In genomic region chr2:119814376-119814933, GRCm38 (mm10) we compare ENCODE assay signal across 7 mouse cellular contexts. TPM values are rescaled to one million over a fixed set of nuclear protein-coding genes. Genes with fewer than 3 reads are reported as not detected.
A peak's percentile ranks its signal among the peaks of the same experiment; 100 is the strongest.
DNase-seq lines count a peak whose midpoint lies in the region; ATAC-seq and TF ChIP-seq lines count a peak whose summit lies in the region.

No protein-coding gene starts in this region.

- H3K4me3 ChIP-seq in olfactory bulb, adult 2 months (ENCODE audit: insufficient read depth, low read depth, low read length), result no peak overlapping the region

- peaks cover 44% of the 10 kb centered on the region for H3K4me1 ChIP-seq in olfactory bulb, adult 2 months (ENCODE audit: control insufficient read depth, insufficient read depth, low read length)

- DNase-seq in kidney, postnatal 10 days, result peak; percentile 63
- no peak for DNase-seq in kidney, adult 8-10 months
- peak; percentile 83 for DNase-seq in cerebellum, postnatal 14 days
- peak; percentile 40 for DNase-seq in heart, postnatal 25 days (ENCODE audit: low spot score)
- DNase-seq in adrenal gland, postnatal 36 days, result no peak

- ATAC-seq in activated CD4-positive, CD25-positive, alpha-beta regulatory T cell, adult 4 months, result no peak

- no peak for TF ChIP-seq CTCF in olfactory bulb, adult 2 months (IDR thresholded peaks at IDR 0.05; ENCODE audit: insufficient read depth, low read depth, low read length)

- WGBS in olfactory bulb, adult 2 months, result 32% methylated on average over 7 of the region's 7 CpGs

- peak overlapping the region; percentile 16; the same call in 1 of the 2 replicates for H3K27ac ChIP-seq in olfactory bulb, adult 2 months (ENCODE audit: insufficient read depth, low read depth, low read length)

- intact Hi-C loops in heart, postnatal 25 days (cut with DNase I), result no loop called here

- TF ChIP-seq POLR2A in olfactory bulb, adult 2 months (IDR thresholded peaks at IDR 0.05; ENCODE audit: insufficient read depth, low read depth, low read length), result no peak

RNA-seq across cellular contexts. Expression of gene Tyro3, which starts 16.9 kb away (rescaled TPM):
- 1 to 10 TPM; 1.2 to 1.3 TPM for total RNA-seq in heart, postnatal 25 days (2021)
- not detected in 2 replicates for polyA plus RNA-seq in olfactory bulb, adult 2 months (2012; ENCODE audit: insufficient read depth, insufficient read length, low replicate concordance, missing spikeins)
- 1 to 10 TPM; 3.5 to 4.7 TPM for total RNA-seq in adrenal gland, postnatal 36 days (2021)
- polyA plus RNA-seq in activated CD4-positive, CD25-positive, alpha-beta regulatory T cell, adult 4 months (2017; shearing (Covaris generic)), result 1 to 10 TPM; 1.6 to 3.2 TPM

RNA-seq across cellular contexts. Expression of gene Rpap1, which starts 27.1 kb away (rescaled TPM):
- total RNA-seq in heart, postnatal 25 days (2021), result 10 to 100 TPM; 13.7 to 14.2 TPM
- polyA plus RNA-seq in olfactory bulb, adult 2 months (2012; ENCODE audit: insufficient read depth, insufficient read length, low replicate concordance, missing spikeins), result not detected in 2 replicates
- 10 to 100 TPM; 13.4 to 17.8 TPM for total RNA-seq in adrenal gland, postnatal 36 days (2021)
- polyA plus RNA-seq in activated CD4-positive, CD25-positive, alpha-beta regulatory T cell, adult 4 months (2017; shearing (Covaris generic)), result 10 to 100 TPM in 1 of 2 experiments, 1 to 10 TPM in 1; 10.0 to 18.1 TPM

RNA-seq across cellular contexts. Expression of gene Ltk, which starts 54.2 kb away (rescaled TPM):
- total RNA-seq in heart, postnatal 25 days (2021), result not detected
- not detected in 2 replicates for polyA plus RNA-seq in olfactory bulb, adult 2 months (2012; ENCODE audit: insufficient read depth, insufficient read length, low replicate concordance, missing spikeins)
- under 1 TPM; 0.79 to 0.86 TPM for total RNA-seq in adrenal gland, postnatal 36 days (2021)
- polyA plus RNA-seq in activated CD4-positive, CD25-positive, alpha-beta regulatory T cell, adult 4 months (2017; shearing (Covaris generic)), result not detected

Comparison
In these comparisons a context has a peak if more than half of its experiments do, and no peak if none do; other contexts are left out.
1. DNase-seq: peak in kidney, postnatal 10 days (single experiment), cerebellum, postnatal 14 days (2 of 2) and heart, postnatal 25 days (single experiment); none in kidney, adult 8-10 months (0 of 2) and adrenal gland, postnatal 36 days (0 of 2).